Mouse (Mus musculus): Measurements from ENCODE around the gene Rgl2. TPM values are rescaled to one million over a fixed set of nuclear protein-coding genes. Genes with fewer than 3 reads are reported as not detected.
"Not testable (repeated sequence)": the region's sequence is repeated elsewhere in the genome, so short reads cannot be mapped to it uniquely, and the experiment has no call there.

Rgl2 gene
- polyA plus RNA-seq, 1 experiment from 2014 or later = 22.2 TPM

DNA sequence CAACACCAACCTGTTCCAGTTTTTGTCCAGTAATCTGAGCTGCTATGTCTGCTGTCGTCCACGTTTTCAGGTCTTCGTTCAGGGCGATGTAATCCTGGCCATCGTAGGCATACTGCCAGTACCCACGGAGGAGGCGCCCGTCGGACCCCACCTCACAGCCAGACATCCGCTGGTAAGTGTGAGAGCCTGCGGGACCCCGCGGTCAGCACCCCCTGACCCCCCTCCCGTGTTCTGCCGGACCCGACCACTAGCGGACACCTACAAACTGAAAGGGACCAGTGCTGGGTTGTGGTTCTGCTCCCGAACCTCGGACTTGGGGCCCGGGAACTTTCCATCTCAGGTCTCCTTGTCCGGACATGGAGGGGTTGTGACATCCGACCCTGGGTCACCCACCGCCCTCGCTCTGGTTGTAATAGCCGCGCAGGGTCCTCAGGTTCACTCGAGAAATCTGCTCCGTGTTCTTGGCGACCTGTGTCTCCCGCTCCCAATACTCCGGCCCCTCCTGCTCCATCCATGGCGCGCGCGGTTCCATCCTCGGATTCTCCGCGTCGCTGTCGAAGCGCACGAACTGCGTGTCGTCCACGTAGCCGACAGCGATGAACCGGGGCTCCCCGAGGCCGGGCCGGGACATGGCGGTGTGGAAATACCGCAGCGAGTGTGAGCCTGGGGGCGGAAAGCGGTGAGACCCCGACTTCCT, 48.7 kb downstream of the Rgl2 start:
- no peak for DNase-seq (ENCODE audit: low spot score)

DNA sequence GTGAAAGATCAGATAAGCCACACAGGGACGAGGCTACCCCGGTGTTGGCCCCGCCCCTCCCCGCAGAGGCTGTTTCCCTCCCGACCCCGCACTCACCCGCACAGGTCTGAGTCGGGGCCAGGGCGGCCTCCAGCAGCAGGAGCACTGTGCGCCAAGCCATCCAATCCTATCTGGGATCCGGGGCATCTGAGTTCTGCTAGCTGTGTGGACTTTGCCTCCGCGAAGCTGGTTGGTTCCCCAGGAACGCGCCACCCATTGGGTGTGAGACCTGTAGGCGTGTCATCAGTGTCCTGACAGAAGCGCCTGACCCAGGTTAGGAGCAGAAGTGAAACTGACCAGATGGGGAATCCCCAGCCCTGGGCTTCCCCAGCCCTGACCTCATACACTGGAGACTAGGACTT, 49.3 kb downstream of the Rgl2 start:
- Histone ChIP-seq H3K9me3 (replicated peaks; ENCODE audit: low read length) (no peaks in the 10 kb centered on the region), H3K27me3 (ENCODE audit: insufficient read depth, low read length) (peaks cover 6% of the 10 kb centered on the region; the same call in 1 of the 2 replicates), H3K4me2 (ENCODE audit: low read length) (peak overlapping the region; percentile 75), H3K27ac (no peak overlapping the region), H3K9ac (ENCODE audit: low read depth, low read length) (peak overlapping the region; percentile 50), H3K36me3 (ENCODE audit: insufficient read depth, low read length) (no peaks in the 10 kb centered on the region), H3K4me1 (replicated peaks; ENCODE audit: insufficient read depth, low read length) (peaks cover 10% of the 10 kb centered on the region; the same call in 1 of the 2 replicates), H3K4me3 (replicated peaks; ENCODE audit: low read depth, low read length) (peak overlapping the region; percentile 38)
- ATAC-seq (replicated peaks; ENCODE audit: low FRiP score, low read depth) = peak; percentile 87
- DNase-seq (ENCODE audit: low spot score) = peak; percentile 56
- 0 out of 2 replicates have a peak, but pooled peaks have one; percentile 1 for TF ChIP-seq CTCF (IDR thresholded peaks at IDR 0.05; ENCODE audit: low read depth)
- 2% methylated on average over 15 of the region's 17 CpGs for WGBS

More for the DNA sequence above, 48.7 kb downstream of the Rgl2 start:
- H3K36me3 ChIP-seq (ENCODE audit: insufficient read depth, low read length) = no peaks in the 10 kb centered on the region
- H3K4me3 ChIP-seq (replicated peaks; ENCODE audit: low read depth, low read length) = peak overlapping the region; percentile 38
- TF ChIP-seq CTCF (IDR thresholded peaks at IDR 0.05; ENCODE audit: low read depth) = no peak
- H3K27ac ChIP-seq = no peak overlapping the region
- peak overlapping the region; percentile 50 for H3K9ac ChIP-seq (ENCODE audit: low read depth, low read length)
- H3K9me3 ChIP-seq (replicated peaks; ENCODE audit: low read length) = no peaks in the 10 kb centered on the region
- H3K4me2 ChIP-seq (ENCODE audit: low read length) = peak overlapping the region; percentile 75
- H3K27me3 ChIP-seq (ENCODE audit: insufficient read depth, low read length) = peaks cover 6% of the 10 kb centered on the region; the same call in 1 of the 2 replicates
- peaks cover 10% of the 10 kb centered on the region; the same call in 1 of the 2 replicates for H3K4me1 ChIP-seq (replicated peaks; ENCODE audit: insufficient read depth, low read length)
- 1% methylated on average over 57 of the region's 57 CpGs for WGBS
- ATAC-seq (replicated peaks; ENCODE audit: low FRiP score, low read depth) = no peak

DNA sequence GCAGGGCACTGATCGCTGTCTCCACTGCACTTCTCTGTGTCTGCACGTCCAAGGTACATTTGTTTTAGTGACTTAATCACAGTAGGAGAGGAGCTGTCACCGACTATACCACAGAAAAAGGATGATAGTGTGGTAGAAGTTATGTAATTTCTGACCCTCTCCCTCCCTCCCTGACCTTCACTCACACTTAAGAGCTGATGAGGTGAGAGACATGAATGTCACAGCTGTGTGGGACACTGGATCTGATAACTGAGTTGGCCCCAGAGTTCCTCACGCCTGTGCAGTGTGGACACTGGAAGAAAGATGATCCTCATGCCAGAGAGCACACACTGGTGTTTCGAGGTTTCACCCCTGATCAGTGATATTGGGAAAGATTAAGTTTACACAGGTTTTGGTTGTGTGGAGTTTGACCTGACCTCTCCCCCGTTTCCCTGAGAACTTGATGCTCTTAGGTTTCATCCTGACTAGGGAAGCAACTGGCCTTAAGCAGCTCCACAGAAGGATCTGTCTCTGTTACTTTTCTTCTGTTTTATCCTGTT, 50.2 kb downstream of the Rgl2 start:
- ATAC-seq (replicated peaks; ENCODE audit: low FRiP score, low read depth) (no peak), DNase-seq (ENCODE audit: low spot score) (no peak)
- H3K9me3 ChIP-seq (replicated peaks; ENCODE audit: low read length) = no peaks in the 10 kb centered on the region
- H3K36me3 ChIP-seq (ENCODE audit: insufficient read depth, low read length) = no peaks in the 10 kb centered on the region
- H3K4me3 ChIP-seq (replicated peaks; ENCODE audit: low read depth, low read length) = no peak overlapping the region
- no peak for TF ChIP-seq CTCF (IDR thresholded peaks at IDR 0.05; ENCODE audit: low read depth)
- peaks cover 10% of the 10 kb centered on the region; the same call in 1 of the 2 replicates for H3K4me1 ChIP-seq (replicated peaks; ENCODE audit: insufficient read depth, low read length)
- 62% methylated on average over 6 of the region's 6 CpGs for WGBS
- H3K4me2 ChIP-seq (ENCODE audit: low read length) = no peak overlapping the region
- peaks cover 6% of the 10 kb centered on the region; the same call in 1 of the 2 replicates for H3K27me3 ChIP-seq (ENCODE audit: insufficient read depth, low read length)
- H3K27ac ChIP-seq = no peak overlapping the region
- no peak overlapping the region for H3K9ac ChIP-seq (ENCODE audit: low read depth, low read length)

DNA sequence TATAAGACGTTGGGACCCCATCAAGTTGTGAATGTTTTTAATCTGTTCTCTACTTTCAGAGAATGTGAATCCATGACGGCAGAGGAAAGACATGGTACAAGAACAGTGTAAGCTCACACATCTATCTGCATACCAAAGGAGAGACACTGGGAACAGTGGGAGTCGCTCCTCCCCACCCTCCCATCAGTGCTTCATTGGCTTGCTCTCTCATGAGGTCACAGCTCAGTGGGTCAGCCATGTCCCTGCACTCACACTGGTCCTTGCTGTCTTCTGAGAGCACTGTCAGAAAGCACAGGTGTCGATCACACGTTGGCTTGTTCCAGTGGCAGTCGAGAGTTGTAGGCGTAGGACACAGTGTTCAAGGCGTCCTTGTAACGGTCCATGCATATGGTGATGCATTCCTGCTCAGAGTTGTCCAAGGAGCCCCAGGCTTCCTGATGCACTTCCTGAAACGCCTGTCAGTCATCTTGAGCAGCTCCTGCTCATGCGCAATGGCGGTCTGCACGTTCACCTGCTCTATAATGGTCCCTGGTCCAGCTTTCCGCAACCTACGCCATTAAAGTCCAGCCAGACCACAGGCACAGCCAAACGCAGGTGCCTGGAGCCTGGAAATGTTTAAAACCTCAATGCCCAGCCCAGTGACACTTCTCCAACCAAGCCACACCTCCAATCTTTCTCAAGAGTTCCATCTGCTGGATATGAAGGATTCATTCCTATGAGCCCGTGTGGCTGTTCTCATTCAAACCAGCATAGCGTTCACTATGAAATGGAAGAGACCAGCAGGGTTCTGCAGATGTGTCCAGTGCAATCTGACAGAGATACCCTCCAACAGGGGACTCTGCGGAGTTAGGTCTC, 51.1 kb downstream of the Rgl2 start:
- ATAC-seq (replicated peaks; ENCODE audit: low FRiP score, low read depth) = no peak; the same call in 1 of the 2 replicates
- no peak overlapping the region for H3K4me2 ChIP-seq (ENCODE audit: low read length)
- peak overlapping the region; percentile 26; the same call in 1 of the 2 replicates for H3K27ac ChIP-seq

DNA sequence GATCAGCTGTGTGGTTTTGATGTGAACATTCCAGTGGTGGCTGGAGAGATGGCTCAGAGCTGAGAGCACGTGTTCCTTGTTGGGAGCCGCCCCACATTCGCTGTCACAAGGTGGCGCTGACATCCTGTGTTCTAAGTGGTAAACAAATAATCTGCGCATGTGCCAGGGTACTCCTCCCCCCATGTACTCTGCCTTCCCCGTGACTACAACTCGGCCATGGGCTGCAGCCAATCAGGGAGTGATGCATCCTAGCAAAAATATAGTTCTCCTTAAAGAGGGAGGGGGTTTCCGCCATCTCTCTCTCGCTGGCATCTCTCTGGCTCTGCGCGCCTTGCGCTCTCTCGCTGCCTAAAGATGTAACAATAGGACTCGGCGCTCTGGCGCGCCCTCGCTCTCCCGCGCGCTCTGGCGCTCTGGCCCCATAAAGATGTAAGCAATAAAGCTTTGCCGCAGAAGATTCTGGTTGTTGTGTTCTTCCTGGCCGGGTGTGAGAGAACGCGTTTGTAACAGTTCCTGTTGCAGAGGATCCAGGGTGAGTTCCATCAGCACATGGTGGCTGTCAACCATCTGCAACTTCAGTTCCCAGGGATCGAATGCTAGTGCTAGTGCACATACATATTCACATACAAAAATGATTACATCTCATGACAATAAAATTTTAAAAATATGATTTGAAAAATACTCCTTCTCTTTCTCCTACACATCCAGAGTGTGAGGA, 52.0 kb downstream of the Rgl2 start:
- H3K9me3 ChIP-seq (replicated peaks; ENCODE audit: low read length); H3K27me3 ChIP-seq (ENCODE audit: insufficient read depth, low read length); H3K36me3 ChIP-seq (ENCODE audit: insufficient read depth, low read length); H3K4me1 ChIP-seq (replicated peaks; ENCODE audit: insufficient read depth, low read length): not testable (repeated sequence)
- under 1% methylated on average over 27 of the region's 27 CpGs for WGBS
- Histone ChIP-seq H3K27ac (peak overlapping the region; percentile 89), H3K9ac (ENCODE audit: low read depth, low read length) (peak overlapping the region; percentile 57; the same call in 1 of the 2 replicates), H3K4me2 (ENCODE audit: low read length) (peak overlapping the region; percentile 66), H3K4me3 (replicated peaks; ENCODE audit: low read depth, low read length) (peak overlapping the region; percentile 45)
- DNase-seq (ENCODE audit: low spot score) = peak; percentile 99
- ATAC-seq (replicated peaks; ENCODE audit: low FRiP score, low read depth) = peak; percentile 84
- peak; percentile 74 for TF ChIP-seq CTCF (IDR thresholded peaks at IDR 0.05; ENCODE audit: low read depth)

More for the DNA sequence above, 51.1 kb downstream of the Rgl2 start:
- Histone ChIP-seq H3K9ac (ENCODE audit: low read depth, low read length) (no peak overlapping the region), H3K4me1 (replicated peaks; ENCODE audit: insufficient read depth, low read length) (peaks cover 10% of the 10 kb centered on the region; the same call in 1 of the 2 replicates), H3K4me3 (replicated peaks; ENCODE audit: low read depth, low read length) (no peak overlapping the region), H3K27me3 (ENCODE audit: insufficient read depth, low read length) (peaks cover 6% of the 10 kb centered on the region; the same call in 1 of the 2 replicates), H3K9me3 (replicated peaks; ENCODE audit: low read length) (no peaks in the 10 kb centered on the region), H3K36me3 (ENCODE audit: insufficient read depth, low read length) (no peaks in the 10 kb centered on the region)
- TF ChIP-seq CTCF (IDR thresholded peaks at IDR 0.05; ENCODE audit: low read depth) = no peak
- 70% methylated on average over 19 of the region's 19 CpGs for WGBS
- DNase-seq (ENCODE audit: low spot score) = no peak

Data from kidney, postnatal 0 days (tissue).